Mouse (Mus musculus) layer of hippocampus, adult 11-12 months (tissue): ENCODE data around the gene Galntl5.
A peak's percentile ranks its signal among the peaks of the same experiment; 100 is the strongest.
"Not testable (repeated sequence)": the region's sequence is repeated elsewhere in the genome, so short reads cannot be mapped to it uniquely, and the experiment has no call there.

ENCODE experiments used
- DNase-seq: peaks from one replicate; pipeline ENCODE4 v3.0.0; 2022; ENCODE audit warnings: low spot score

Galntl5 gene

DNA sequence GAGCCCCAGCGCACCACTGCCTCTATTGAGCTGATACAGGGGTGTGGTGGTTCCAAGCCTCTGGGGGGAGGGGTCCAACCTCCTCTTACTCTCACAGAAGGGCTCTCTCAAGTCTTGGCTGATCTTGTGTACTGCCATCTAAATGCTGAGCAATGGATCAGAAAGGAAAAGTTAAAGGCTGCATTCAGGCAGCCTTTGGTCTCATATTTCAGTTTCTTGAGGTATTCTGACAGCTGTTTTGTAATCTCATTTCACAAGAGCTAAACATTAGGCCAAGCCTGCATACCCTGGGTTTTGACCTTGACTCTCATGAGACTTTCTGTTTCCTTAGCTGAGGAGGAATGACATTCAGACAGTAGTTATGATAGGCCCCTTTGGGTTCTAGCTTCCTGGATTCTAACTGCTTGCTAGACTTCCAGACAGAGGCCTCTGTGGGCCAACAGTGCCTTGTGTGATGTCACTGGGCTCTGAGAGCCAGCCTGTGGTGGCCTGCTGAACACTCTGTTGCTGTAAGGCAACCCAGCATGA, at the start of gene Galntl5:
TSS of gene Galntl5 (plus strand) at position 457 of the 528 bp plus-strand sequence.
- DNase-seq, result no peak

DNA sequence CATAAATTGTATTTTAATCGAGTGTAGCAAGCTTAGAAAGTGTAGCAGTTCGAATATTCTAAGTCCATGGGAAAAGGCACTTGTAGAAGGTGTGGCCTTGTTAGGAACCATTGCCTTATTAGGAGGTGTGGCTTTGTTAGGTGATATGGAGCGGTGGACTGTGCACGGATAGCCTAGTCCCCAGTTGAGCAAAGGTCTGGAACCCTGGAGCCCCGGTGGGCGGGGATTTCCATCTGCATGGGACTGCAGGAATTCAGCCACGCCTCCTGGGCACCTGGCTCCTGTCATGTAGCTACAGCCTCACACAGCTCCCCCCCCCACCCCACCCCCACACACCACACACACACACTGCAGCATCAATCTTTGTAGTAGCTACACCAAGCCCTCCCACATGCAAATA, 34.6 kb upstream of the Galntl5 start:
- DNase-seq, result no peak

DNA sequence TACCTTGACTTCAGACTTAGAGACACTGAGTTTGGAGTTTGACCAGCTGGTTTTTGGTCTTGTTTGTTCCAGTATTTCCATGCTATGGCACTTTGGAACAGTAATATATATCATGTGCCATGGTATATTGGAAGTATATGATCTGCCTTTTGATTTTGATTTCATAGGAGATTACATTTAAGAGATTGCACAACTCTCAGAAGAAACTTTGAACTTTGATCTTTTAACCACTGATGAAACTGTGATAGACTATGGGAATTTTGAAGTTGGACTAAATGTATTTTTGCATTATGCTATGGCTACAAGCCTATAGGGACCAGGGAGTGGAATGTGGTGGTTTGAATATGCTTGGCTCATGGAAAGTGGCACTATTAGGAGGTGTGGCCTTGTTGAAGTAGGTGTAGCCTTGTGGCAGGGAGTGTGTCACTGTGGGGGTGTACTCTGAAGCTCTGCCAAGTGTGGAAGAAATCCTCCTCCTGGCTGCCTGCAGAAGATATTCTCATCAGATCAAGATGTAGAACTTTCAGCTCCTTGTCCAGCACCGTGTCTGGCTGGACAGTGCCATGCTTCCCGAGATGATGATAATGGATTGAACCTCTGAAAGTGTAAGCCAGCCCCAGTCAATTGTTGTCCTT, 31.8 kb upstream of the Galntl5 start:
- DNase-seq, result no peak

DNA sequence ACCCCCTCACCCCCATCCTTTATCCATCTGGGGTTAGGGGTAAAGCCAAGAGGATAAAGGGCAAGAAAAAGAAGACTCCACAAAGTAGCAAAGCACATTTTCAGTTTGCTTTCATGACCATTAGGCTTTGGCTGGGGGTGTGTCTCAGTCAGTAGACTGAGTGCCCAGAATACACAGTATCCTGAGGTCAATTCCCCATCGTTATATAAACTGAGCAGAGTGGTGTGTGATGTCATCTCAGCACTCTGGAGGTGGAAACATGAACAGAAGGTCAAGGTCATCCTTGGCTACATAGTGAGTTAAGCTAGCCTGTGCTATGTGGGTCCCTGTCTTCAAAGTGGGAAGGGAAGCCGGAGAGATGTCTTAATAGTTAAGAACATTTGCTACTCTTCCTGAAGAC, 27.8 kb upstream of the Galntl5 start:
- no peak for DNase-seq

GRCm38 (mm10) chr5:25153996-25154395, 27.3 kb upstream of the Galntl5 start:
- no peak for DNase-seq

DNA sequence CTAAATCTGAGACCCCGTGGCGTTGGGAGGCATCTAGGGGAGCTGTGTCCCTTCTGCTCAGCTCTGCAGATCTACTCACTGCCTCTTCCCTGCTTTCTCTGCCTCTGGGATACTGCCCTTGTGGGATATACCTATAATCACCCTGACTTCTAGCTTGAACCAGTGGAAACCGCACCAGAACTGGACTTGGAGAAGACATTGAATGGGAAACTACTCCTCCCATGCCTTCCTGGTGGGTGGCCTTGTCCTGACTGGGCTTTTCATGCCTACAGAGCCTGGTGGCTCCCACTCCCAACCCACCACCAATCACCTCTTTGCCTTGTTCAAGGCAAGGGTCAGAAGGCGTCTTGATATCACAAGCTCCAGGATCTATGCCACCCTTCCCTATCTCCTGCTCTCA, 26.4 kb upstream of the Galntl5 start:
- DNase-seq, result no peak

- no peak for DNase-seq
These were observed 25.9 kb upstream of the Galntl5 start for GRCm38 (mm10) chr5:25155351-25155750.

DNA sequence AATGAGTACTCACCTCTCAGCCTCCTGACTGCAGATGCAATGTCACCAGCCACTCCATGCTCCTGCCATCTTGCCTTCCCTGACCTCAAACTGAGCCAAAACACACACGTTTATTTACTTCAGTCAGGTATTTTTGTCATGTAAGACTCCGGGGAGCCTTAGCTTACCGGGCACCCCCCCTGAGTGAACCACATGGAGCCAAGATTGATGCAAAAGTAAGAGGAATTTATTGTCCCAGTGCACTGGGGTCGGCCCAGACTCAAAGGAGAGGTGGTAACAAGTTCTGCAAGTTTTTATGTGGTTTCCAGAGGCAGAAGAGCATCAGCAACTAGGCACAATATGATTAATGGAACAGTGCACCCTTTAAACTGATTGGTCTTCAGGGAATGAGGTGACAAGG, 24.1 kb upstream of the Galntl5 start:
- DNase-seq, result no peak

DNA sequence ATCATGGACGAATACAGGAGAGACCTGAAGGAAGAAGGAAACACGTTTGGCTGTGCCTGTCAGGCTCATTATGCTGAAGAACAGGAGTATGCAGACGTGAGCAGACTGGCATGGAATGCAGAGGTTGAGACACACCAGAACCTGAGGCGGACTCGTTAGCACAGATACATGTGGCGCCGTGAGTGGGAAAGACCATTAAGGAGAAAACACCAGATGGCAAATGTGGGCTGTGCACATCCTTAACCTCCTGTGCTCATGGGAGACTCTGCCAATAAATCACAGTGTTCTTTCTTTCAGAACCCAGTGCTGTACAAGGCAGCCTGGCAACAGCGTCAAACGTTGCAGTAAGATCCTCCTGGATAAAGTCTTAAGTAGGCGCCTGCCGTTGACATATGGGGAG, 20.7 kb upstream of the Galntl5 start:
- peak; percentile 71 for DNase-seq

DNA sequence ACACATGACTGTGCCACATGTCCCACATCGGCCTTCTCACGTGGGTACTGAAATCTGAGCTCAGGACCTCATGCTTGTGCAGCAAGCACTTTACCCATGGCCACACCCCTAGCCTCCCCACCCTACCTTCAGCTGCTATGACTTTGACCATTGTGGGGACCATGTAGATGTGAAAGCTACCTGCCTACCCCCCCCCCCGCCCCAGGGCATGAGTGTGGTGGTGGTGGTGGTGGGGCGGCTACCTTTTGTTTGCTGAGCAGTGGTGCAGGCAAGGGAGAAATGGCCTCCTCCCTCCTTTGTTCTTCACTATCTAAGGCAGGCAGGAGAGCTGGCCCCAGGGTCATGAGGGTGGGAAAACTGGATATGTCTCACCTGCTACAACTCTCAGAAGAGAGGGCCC, 18.3 kb upstream of the Galntl5 start:
- no peak for DNase-seq

- no peak for DNase-seq
These were observed 17.3 kb upstream of the Galntl5 start for GRCm38 (mm10) chr5:25163938-25164337.

DNA sequence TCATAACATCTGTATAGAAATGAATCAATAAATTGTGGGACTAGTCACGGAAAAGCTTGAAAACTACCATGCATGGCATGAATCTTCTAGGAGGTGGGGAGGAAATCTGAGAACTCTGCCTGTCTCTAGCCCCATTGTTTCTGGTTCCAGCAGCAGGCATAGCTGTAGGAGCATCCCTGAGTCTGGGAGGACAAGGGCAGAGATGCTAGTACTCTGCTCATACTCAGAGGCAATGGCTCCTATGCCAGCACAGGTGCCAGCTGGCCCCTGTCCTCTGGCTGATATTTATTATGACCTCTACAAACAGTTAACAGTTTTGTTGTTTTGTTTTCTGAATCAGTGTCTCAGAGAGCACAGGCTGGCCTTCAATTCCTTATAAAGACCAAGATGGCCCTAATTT, 16.9 kb upstream of the Galntl5 start:
- DNase-seq, result no peak

- DNase-seq, result peak; percentile 21
These were observed 16.0 kb upstream of the Galntl5 start for GRCm38 (mm10) chr5:25165102-25165788.

DNA sequence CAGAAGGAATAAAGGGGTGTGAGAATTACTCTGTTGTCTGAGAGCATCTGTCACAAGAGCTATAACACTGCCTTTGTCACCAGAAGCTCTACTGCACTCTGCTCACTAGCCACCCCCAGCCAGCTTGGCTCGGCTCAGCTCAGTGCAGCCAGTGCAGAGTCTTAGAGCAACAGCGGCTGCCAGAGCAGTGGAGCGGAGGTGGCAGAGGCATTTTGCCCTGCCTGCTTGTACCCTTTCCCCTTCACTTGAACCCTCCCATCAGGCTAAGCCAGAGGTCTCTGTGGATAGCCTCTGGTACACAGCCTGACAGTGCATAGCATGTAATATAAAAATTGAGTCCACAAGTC, 15.5 kb upstream of the Galntl5 start:
- no peak for DNase-seq

- no peak for DNase-seq
These were observed 14.6 kb upstream of the Galntl5 start for GRCm38 (mm10) chr5:25166665-25167064.

DNA sequence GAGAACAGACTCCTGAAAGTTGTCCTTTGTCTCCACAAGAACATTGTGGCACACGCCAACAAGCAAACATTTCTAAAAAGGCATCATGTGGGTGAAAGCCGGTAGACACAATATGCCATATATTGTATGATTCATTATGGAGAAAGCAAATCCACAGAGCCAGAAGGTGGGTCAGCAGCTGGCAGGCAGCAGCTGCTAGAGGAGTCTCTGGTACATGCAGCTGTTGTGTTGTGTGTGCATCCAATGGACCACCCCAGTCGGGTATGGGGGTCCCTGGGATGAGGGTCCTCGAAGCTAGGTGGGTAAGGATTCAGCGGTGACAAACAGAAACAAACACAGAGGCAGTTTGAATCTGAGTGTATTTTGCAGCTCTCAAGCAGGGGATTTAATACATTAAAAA, 3.3 kb upstream of the Galntl5 start:
- not testable (repeated sequence) for DNase-seq

DNA sequence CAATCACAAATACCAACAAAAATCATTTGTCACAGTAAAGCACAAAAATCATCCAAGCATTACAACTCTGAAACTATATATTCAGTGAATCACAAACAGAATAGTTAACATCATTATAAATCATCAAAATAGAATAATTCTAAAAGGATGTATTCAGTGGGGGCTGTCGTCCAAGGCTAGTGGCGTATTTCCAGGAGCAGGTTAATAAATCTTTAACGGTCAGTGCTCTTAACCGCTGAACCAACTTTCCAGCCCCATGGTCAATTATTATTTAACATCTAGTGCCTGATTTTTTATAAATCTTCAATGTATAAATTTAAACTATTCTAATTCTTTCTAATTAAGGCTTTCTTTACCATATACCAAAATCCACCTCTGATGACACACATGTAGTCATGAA, 2.7 kb upstream of the Galntl5 start:
- not testable (repeated sequence) for DNase-seq

DNA sequence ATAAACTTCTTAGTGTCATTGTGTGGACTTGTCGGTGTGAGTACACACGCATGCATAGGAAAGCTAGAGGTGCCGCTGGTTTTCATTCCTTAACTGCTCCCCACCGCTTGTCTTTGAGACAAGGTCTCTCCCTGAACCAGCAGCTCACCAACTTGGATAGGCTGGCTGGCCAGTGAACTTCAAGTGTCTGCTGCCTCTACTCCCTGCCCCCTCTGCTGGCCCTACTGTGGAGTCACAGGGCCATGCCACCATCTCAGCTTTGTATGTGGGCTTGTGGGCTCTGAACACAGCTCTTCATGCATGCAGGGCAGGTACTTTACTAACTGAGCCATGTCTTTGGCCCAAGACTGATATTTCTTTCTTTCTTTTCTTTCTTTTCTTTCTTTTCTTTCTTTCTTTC, 2.0 kb upstream of the Galntl5 start:
- no peak for DNase-seq

DNA sequence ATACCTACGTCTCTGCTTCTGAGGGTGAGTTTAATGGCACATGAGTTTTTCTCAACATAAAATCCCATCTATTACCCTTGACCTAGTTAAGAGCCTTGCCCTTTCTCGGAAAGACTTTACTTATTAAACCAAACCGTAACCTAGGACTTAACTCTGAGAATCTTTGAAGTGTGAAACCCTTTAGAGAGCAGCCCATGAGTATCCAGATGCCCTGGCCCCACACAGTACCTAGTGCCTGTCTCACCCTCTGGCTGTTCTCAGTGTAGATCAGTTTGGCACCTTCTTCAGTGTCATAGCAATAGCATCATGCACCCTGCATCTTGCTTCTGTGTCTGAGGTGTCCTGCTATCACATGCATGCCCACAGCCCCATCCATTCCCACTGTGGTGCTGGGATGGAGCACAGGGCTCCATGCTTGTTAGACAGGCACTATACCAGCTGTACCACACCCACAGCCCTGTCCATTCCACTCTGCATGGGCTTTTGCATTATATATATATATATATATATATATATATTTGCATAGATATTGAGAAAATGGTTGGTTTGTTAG, 1.2 kb upstream of the Galntl5 start:
- DNase-seq, result no peak

GRCm38 (mm10) chr5:25183595-25183994, 2.3 kb downstream of the Galntl5 start:
- DNase-seq, result no peak

DNA sequence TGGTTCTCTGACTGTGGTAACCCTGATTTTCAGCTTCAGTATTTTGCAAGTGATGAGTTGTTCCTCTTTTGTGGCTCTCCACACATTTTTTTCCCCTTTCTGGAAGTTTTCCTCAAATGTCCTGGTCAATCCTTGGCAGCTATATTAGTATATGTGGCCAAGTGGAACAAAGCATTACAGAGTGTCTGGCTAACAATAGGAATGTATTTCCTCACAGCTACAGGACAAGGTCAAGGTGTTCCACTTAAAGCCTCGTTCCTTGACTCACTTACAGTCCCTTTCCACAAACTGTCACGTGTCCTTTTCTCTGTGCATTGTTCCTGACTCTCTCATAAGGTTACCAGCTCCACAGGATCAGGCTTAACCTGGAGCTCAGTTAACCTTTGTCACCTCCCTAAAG, 3.3 kb downstream of the Galntl5 start:
- no peak for DNase-seq

DNA sequence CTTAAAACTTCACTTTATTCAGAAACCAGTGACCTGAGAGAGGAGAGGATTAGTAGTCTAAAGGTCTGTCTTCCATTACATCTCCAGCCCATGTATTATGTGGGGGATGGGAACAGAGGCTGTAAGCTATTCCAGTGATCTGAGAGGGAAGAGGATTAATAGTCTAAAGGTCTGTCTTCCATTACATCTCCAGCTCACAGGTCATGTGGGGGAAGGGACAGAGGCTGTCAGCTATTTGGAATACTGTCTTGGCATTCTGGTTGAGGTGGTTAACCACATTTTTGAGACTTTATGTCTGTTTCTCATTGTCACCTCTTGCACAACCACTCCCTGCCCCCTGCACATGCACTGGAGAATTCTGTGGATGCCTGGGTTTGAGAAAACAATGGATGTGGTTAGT, 6.5 kb downstream of the Galntl5 start:
- DNase-seq, result no peak

DNA sequence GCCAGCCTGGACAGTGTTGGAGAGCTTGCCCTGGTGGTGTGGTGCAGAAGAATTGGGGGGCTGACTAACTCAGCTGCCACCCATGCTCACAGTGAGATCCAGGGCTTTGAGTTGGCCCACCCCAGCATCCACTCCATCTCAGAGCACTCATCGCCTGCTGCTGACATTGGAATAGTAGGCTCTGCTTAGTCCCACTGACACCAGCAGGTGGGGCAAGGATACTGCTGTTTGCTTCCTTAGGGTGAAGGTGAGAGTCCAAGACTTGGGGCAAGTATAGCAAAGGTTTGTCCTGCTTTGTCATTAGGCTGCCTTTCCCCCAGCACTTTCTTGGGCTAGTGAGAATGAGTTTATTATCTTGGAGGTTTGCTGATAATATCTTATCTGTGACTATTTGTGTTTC, 7.5 kb downstream of the Galntl5 start:
- DNase-seq, result no peak

GRCm38 (mm10) chr5:25190521-25190920, 9.3 kb downstream of the Galntl5 start:
- no peak for DNase-seq
